Mouse (Mus musculus): ENCODE data around the gene Zfp811. TPM values are rescaled to one million over a fixed set of nuclear protein-coding genes. Genes with fewer than 3 reads are reported as not detected.

Gene Zfp811
- polyA plus RNA-seq (2014; fragmentation: Illumina TruSeq; extraction: RNeasy Lipid Tissue Mini Kit (QIAGEN cat#74804); ENCODE audit: low read depth, low replicate concordance) = 1.3 TPM

GRCm38 (mm10) chr17:32809544-32810374, at the start of gene Zfp811:
Gene Zfp811 (minus strand): TSS chr17:32809931.

GRCm38 (mm10) chr17:32829540-32830417, 20.0 kb upstream of the Zfp811 start, which contains the start of gene Zfp799:
Gene Zfp799 (minus strand): TSS chr17:32830261.

DNA sequence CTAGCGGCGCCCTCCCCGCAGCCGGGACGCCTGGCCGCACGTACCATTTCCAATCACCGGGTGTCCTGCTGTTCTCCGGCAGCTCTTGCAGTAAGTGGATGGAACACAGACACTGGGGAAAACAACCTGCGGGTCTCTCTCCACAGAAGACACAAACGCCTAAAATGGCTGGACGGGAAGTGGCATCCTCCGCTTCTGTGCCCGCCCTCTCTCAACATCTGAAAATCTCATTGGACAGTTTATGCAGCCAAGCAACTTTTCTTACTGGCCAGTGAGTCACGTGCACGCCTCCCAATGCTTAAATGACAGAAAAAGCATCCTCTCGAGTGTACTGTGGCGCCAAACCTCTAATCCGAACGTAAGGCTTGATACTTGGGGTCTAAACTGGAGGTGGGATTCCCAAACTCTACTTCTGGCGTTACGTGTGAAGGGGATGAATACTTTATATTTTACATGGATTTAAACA, 21.6 kb downstream of the Zfp811 start, which contains the start of gene Zfp871:
Gene Zfp871 (minus strand): TSS at position 194 of the 466 bp plus-strand sequence.

Other genes with a start within 250 kb of the Zfp811 start
- not detected for gene Cyp4f37, start 188.6 kb downstream of the Zfp811 start, polyA plus RNA-seq (2014; fragmentation: Illumina TruSeq; extraction: RNeasy Lipid Tissue Mini Kit (QIAGEN cat#74804); ENCODE audit: low read depth, low replicate concordance)
- gene Cyp4f40, start 151.0 kb downstream of the Zfp811 start, polyA plus RNA-seq (2014; fragmentation: Illumina TruSeq; extraction: RNeasy Lipid Tissue Mini Kit (QIAGEN cat#74804); ENCODE audit: low read depth, low replicate concordance) = not detected
- gene Cyp4f15, start 124.3 kb downstream of the Zfp811 start, polyA plus RNA-seq (2014; fragmentation: Illumina TruSeq; extraction: RNeasy Lipid Tissue Mini Kit (QIAGEN cat#74804); ENCODE audit: low read depth, low replicate concordance) = not detected
- 81.4 TPM for gene Zfp871, start 21.6 kb downstream of the Zfp811 start, polyA plus RNA-seq (2014; fragmentation: Illumina TruSeq; extraction: RNeasy Lipid Tissue Mini Kit (QIAGEN cat#74804); ENCODE audit: low read depth, low replicate concordance)
- 20.1 TPM for gene Zfp799, start 20.3 kb upstream of the Zfp811 start, polyA plus RNA-seq (2014; fragmentation: Illumina TruSeq; extraction: RNeasy Lipid Tissue Mini Kit (QIAGEN cat#74804); ENCODE audit: low read depth, low replicate concordance)
- gene Zfp870, start 81.7 kb upstream of the Zfp811 start, polyA plus RNA-seq (2014; fragmentation: Illumina TruSeq; extraction: RNeasy Lipid Tissue Mini Kit (QIAGEN cat#74804); ENCODE audit: low read depth, low replicate concordance) = 12.6 TPM
- gene Cyp4f14, start 107.4 kb upstream of the Zfp811 start, polyA plus RNA-seq (2014; fragmentation: Illumina TruSeq; extraction: RNeasy Lipid Tissue Mini Kit (QIAGEN cat#74804); ENCODE audit: low read depth, low replicate concordance) = 4.2 TPM
- 14.3 TPM for gene Cyp4f13, start 137.5 kb upstream of the Zfp811 start, polyA plus RNA-seq (2014; fragmentation: Illumina TruSeq; extraction: RNeasy Lipid Tissue Mini Kit (QIAGEN cat#74804); ENCODE audit: low read depth, low replicate concordance)
- gene Zfp472, start 155.9 kb upstream of the Zfp811 start, polyA plus RNA-seq (2014; fragmentation: Illumina TruSeq; extraction: RNeasy Lipid Tissue Mini Kit (QIAGEN cat#74804); ENCODE audit: low read depth, low replicate concordance) = 15.9 TPM
- 32.1 TPM for gene Zfp952, start 183.2 kb upstream of the Zfp811 start, polyA plus RNA-seq (2014; fragmentation: Illumina TruSeq; extraction: RNeasy Lipid Tissue Mini Kit (QIAGEN cat#74804); ENCODE audit: low read depth, low replicate concordance)
- 23.7 TPM for gene Zfp763, start 223.5 kb upstream of the Zfp811 start, polyA plus RNA-seq (2014; fragmentation: Illumina TruSeq; extraction: RNeasy Lipid Tissue Mini Kit (QIAGEN cat#74804); ENCODE audit: low read depth, low replicate concordance)

Measured in adrenal gland, adult 10 weeks (tissue).